Mouse (Mus musculus): Measurements from ENCODE around the gene Ccl20. TPM values are rescaled to one million over a fixed set of nuclear protein-coding genes. Genes with fewer than 3 reads are reported as not detected.

The Ccl20 gene
- polyA plus RNA-seq (2012; rRNA removed), result 0.05 and 0.09 TPM in 2 replicates

DNA sequence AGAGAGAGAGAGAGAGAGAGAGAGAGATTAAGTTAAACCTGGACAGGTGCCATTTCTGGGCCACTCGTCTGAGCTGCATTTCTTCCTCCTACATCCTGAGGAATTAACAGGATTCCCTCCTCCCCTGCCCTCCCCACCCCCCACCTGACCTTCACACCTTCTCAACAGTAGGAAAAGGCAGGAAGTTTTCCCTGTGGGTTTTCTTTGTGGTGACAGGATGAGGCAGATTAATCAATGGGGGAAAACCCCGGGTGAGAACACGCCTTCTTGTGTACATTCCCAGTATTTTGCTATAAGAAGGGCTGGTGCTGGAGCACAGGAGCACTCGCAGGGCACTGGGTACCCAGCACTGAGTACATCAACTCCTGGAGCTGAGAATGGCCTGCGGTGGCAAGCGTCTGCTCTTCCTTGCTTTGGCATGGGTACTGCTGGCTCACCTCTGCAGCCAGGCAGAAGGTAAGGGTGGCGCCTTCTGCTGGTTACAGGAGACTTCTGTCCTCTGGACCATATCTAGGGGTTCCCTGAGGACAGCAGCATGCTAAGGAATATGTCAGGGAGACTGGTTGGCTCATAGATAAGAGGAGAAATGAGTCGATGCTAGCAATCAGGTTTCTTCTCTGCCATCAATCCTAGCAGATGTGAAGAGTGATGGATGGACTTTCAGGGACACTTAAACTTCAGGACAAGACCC, at the start of gene Ccl20:
Gene Ccl20 (plus strand): TSS at position 320 of the 691 bp plus-strand sequence.

GRCm38 (mm10) chr1:83159603-83160002, 43.0 kb downstream of the Ccl20 start, which contains the start of gene Daw1:
Gene Daw1, plus strand, starts transcription at chr1:83159752.

Other genes starting within 250 kb of the Ccl20 start
- 1.8 and 2.1 TPM in 2 replicates for gene A030005L19Rik, start 203.4 kb upstream of the Ccl20 start, polyA plus RNA-seq (2012; rRNA removed)
- gene A030014E15Rik, start 191.8 kb upstream of the Ccl20 start, polyA plus RNA-seq (2012; rRNA removed), result 0.09 TPM in 2 replicates
- not detected in 2 replicates for gene Gm6217, start 185.4 kb upstream of the Ccl20 start, polyA plus RNA-seq (2012; rRNA removed)
- not detected in 2 replicates for gene A030003K21Rik, start 173.4 kb upstream of the Ccl20 start, polyA plus RNA-seq (2012; rRNA removed)
- gene Gm7544, start 160.8 kb upstream of the Ccl20 start, polyA plus RNA-seq (2012; rRNA removed), result not detected in 2 replicates
- gene Gm47955, start 156.5 kb upstream of the Ccl20 start, polyA plus RNA-seq (2012; rRNA removed), result not detected in 2 replicates
- gene Gm47959, start 116.2 kb upstream of the Ccl20 start, polyA plus RNA-seq (2012; rRNA removed), result not detected in 2 replicates
- gene Slc19a3, start 78.3 kb upstream of the Ccl20 start, polyA plus RNA-seq (2012; rRNA removed), result 0.03 and 0.06 TPM in 2 replicates
- gene Krtap28-10, start 74.3 kb upstream of the Ccl20 start, polyA plus RNA-seq (2012; rRNA removed), result not detected in 2 replicates
- gene Gm47969, start 71.8 kb upstream of the Ccl20 start, polyA plus RNA-seq (2012; rRNA removed), result not detected in 2 replicates
- not detected in 2 replicates for gene A030005K14Rik, start 57.4 kb upstream of the Ccl20 start, polyA plus RNA-seq (2012; rRNA removed)
- not detected in 2 replicates for gene Krtap28-13, start 55.8 kb upstream of the Ccl20 start, polyA plus RNA-seq (2012; rRNA removed)
- gene Daw1, start 43.0 kb downstream of the Ccl20 start, polyA plus RNA-seq (2012; rRNA removed), result 0.01 TPM in 1 of 2 replicates, not detected in the other